In genomic region chr16:45231296-45231695, GRCm38 (mm10) we compare ENCODE assay signal across 23 mouse cellular contexts. TPM values are rescaled to one million over a fixed set of nuclear protein-coding genes. Genes with fewer than 3 reads are reported as not detected.
DNase-seq lines count a peak whose midpoint lies in the region; ATAC-seq and TF ChIP-seq lines count a peak whose summit lies in the region.
"Had no signal": no experiment of that assay in that cellular context is flagged by ENCODE, and none has a peak within 500 bp of the region (broad histone marks: within the 10 kb centered on the region; RNA-seq: fewer than 3 reads in every experiment).

No protein-coding gene starts in this region.

- no peaks in the 10 kb centered on the region for H3K9me3 ChIP-seq in hindbrain, embryonic 10.5 days
- H3K9me3 ChIP-seq: embryonic facial prominence, embryonic 13.5 days; embryonic facial prominence, embryonic 15.5 days; forebrain, embryonic 10.5 days; forebrain, embryonic 12.5 days had no signal

- ATAC-seq in granulocyte monocyte progenitor cell, adult 5-6 weeks (replicated peaks; ENCODE audit: poor library complexity, severe bottlenecking) = peak; percentile 88
- peak; percentile 90 for ATAC-seq in megakaryocyte progenitor cell, adult 5-6 weeks (replicated peaks; ENCODE audit: poor library complexity)
- ATAC-seq: forebrain, embryonic 14.5 days; forebrain, embryonic 16.5 days had no signal

- no peaks in the 10 kb centered on the region for H3K36me3 ChIP-seq in hindbrain, embryonic 10.5 days
- H3K36me3 ChIP-seq: embryonic facial prominence, embryonic 13.5 days; embryonic facial prominence, embryonic 15.5 days; forebrain, embryonic 10.5 days; forebrain, embryonic 12.5 days had no signal

- H3K27ac ChIP-seq in layer of hippocampus, adult 2 months = no peak overlapping the region
- H3K27ac ChIP-seq in hindbrain, embryonic 10.5 days = no peak overlapping the region
- H3K27ac ChIP-seq: embryonic facial prominence, embryonic 13.5 days; embryonic facial prominence, embryonic 15.5 days; forebrain, embryonic 10.5 days; forebrain, embryonic 12.5 days had no signal

- H3K4me1 ChIP-seq in hindbrain, embryonic 10.5 days (replicated peaks) = 0 out of 2 replicates have a peak, but pooled peaks cover 4% of the 10 kb centered on the region
- H3K4me1 ChIP-seq: embryonic facial prominence, embryonic 13.5 days; embryonic facial prominence, embryonic 15.5 days; forebrain, embryonic 10.5 days; forebrain, embryonic 12.5 days had no signal

- 94% methylated on average over 1 of the region's 1 CpGs for WGBS in hindbrain, embryonic 10.5 days

- no peaks in the 10 kb centered on the region for H3K27me3 ChIP-seq in hindbrain, embryonic 10.5 days (ENCODE audit: insufficient read depth, poor library complexity, severe bottlenecking)
- H3K27me3 ChIP-seq: embryonic facial prominence, embryonic 13.5 days; embryonic facial prominence, embryonic 15.5 days; forebrain, embryonic 12.5 days had no signal

- no peak for TF ChIP-seq CTCF in layer of hippocampus, adult 2 months (conservative IDR thresholded peaks at IDR 0.05)

- DNase-seq in 416B (ENCODE audit: low read depth) = peak; percentile 44
- no peak for DNase-seq in right cerebral cortex, adult 18-20 months
- DNase-seq in layer of hippocampus, adult 2 months (ENCODE audit: low spot score in 2 of 2) = no peak
- DNase-seq in hindbrain, embryonic 10.5 days (ENCODE audit: low spot score) = no peak
- DNase-seq: adrenal gland, adult 8-10 months; adrenal gland, postnatal 14 days; adrenal gland, postnatal 36 days; cerebellum, adult 11-12 months; cerebellum, adult 8-10 months; cerebellum, adult 9-11 months; cerebellum, postnatal 14 days; cerebellum, postnatal 36 days; embryo, embryonic 11 days had no signal

- H3K4me3 ChIP-seq in layer of hippocampus, adult 2 months = no peak overlapping the region
- no peak overlapping the region for H3K4me3 ChIP-seq in hindbrain, embryonic 10.5 days
- H3K4me3 ChIP-seq: embryonic facial prominence, embryonic 13.5 days; embryonic facial prominence, embryonic 15.5 days; erythroblast, embryonic 14.5 days; forebrain, embryonic 10.5 days; forebrain, embryonic 12.5 days had no signal

RNA-seq across cellular contexts. Expression of gene Btla, which starts 7.2 kb away (rescaled TPM):
- total RNA-seq in granulocyte monocyte progenitor cell, adult 5-6 weeks (2014; fragmentation: Nextera tagmentation) = 6.1 and 12.1 TPM in 2 replicates
- total RNA-seq in granulocyte monocyte progenitor cell, adult 5-6 weeks (2017) = 4.4 and 5.6 TPM in 2 replicates
- 6.1 and 7.0 TPM in 2 replicates for total RNA-seq in megakaryocyte progenitor cell, adult 5-6 weeks (2015)
- total RNA-seq in megakaryocyte progenitor cell, adult 5-6 weeks (2017) = 6.6 and 7.6 TPM in 2 replicates
- total RNA-seq in layer of hippocampus, adult 2 months (2021) = under 1 TPM; 0.27 to 0.59 TPM
- 0.24 and 0.30 TPM in 2 replicates for polyA plus RNA-seq in hindbrain, embryonic 10.5 days (2016; fragmentation: Nextera tagmentation; extraction: Ambion mirVana)
- total RNA-seq: MEL had no signal
- polyA plus RNA-seq: erythroblast, embryonic 14.5 days had no signal
